Mouse (Mus musculus): ENCODE data around the gene Tut1. TPM values are rescaled to one million over a fixed set of nuclear protein-coding genes. Genes with fewer than 3 reads are reported as not detected.
A peak's percentile ranks its signal among the peaks of the same experiment; 100 is the strongest.
"Not testable (repeated sequence)": the region's sequence is repeated elsewhere in the genome, so short reads cannot be mapped to it uniquely, and the experiment has no call there.

The Tut1 gene
- total RNA-seq, 2 experiments from 2014 or later, result 15.8 to 32.2 TPM

GRCm38 (mm10) chr19:8941515-8942217, 12.0 kb upstream of the Tut1 start, which contains the start of gene Mta2:
Gene Mta2, plus strand, starts transcription at chr19:8941875.
- ATAC-seq (replicated peaks; ENCODE audit: low FRiP score, low TSS enrichment, poor library complexity, severe bottlenecking), result peak; percentile 81

GRCm38 (mm10) chr19:8942276-8942964, 11.2 kb upstream of the Tut1 start:
- ATAC-seq (replicated peaks; ENCODE audit: low FRiP score, low TSS enrichment, poor library complexity, severe bottlenecking), result no peak

- no peak for ATAC-seq (replicated peaks; ENCODE audit: low FRiP score, low TSS enrichment, poor library complexity, severe bottlenecking)
Measured at GRCm38 (mm10) chr19:8943047-8943446, 10.6 kb upstream of the Tut1 start.

GRCm38 (mm10) chr19:8944062-8944461, 9.6 kb upstream of the Tut1 start:
- ATAC-seq (replicated peaks; ENCODE audit: low FRiP score, low TSS enrichment, poor library complexity, severe bottlenecking), result peak; percentile 77

- no peak for ATAC-seq (replicated peaks; ENCODE audit: low FRiP score, low TSS enrichment, poor library complexity, severe bottlenecking)
Measured at GRCm38 (mm10) chr19:8944750-8945149, 8.9 kb upstream of the Tut1 start.

- no peak for ATAC-seq (replicated peaks; ENCODE audit: low FRiP score, low TSS enrichment, poor library complexity, severe bottlenecking)
Measured at GRCm38 (mm10) chr19:8945251-8945650, 8.4 kb upstream of the Tut1 start.

GRCm38 (mm10) chr19:8946929-8947328, 6.7 kb upstream of the Tut1 start:
- ATAC-seq (replicated peaks; ENCODE audit: low FRiP score, low TSS enrichment, poor library complexity, severe bottlenecking), result peak; percentile 32; the same call in 1 of the 2 replicates

- ATAC-seq (replicated peaks; ENCODE audit: low FRiP score, low TSS enrichment, poor library complexity, severe bottlenecking), result no peak
Measured at GRCm38 (mm10) chr19:8950190-8950589, 3.5 kb upstream of the Tut1 start.

GRCm38 (mm10) chr19:8952241-8952640, 1.4 kb upstream of the Tut1 start:
- ATAC-seq (replicated peaks; ENCODE audit: low FRiP score, low TSS enrichment, poor library complexity, severe bottlenecking), result no peak

GRCm38 (mm10) chr19:8954171-8954570, 524 bp downstream of the Tut1 start:
- no peak for ATAC-seq (replicated peaks; ENCODE audit: low FRiP score, low TSS enrichment, poor library complexity, severe bottlenecking)

- ATAC-seq (replicated peaks; ENCODE audit: low FRiP score, low TSS enrichment, poor library complexity, severe bottlenecking), result no peak
Measured at GRCm38 (mm10) chr19:8962256-8962655, 8.6 kb downstream of the Tut1 start.

GRCm38 (mm10) chr19:8965075-8965474, 11.4 kb downstream of the Tut1 start:
- ATAC-seq (replicated peaks; ENCODE audit: low FRiP score, low TSS enrichment, poor library complexity, severe bottlenecking), result no peak

GRCm38 (mm10) chr19:8965771-8966170, 12.1 kb downstream of the Tut1 start:
- no peak for ATAC-seq (replicated peaks; ENCODE audit: low FRiP score, low TSS enrichment, poor library complexity, severe bottlenecking)

- no peak for ATAC-seq (replicated peaks; ENCODE audit: low FRiP score, low TSS enrichment, poor library complexity, severe bottlenecking)
Measured at GRCm38 (mm10) chr19:8966198-8966589, 12.5 kb downstream of the Tut1 start.

GRCm38 (mm10) chr19:8966590-8967372, 13.1 kb downstream of the Tut1 start, which contains the start of gene Eef1g:
Gene Eef1g, plus strand, starts transcription at chr19:8967041.
- peak; percentile 93 for ATAC-seq (replicated peaks; ENCODE audit: low FRiP score, low TSS enrichment, poor library complexity, severe bottlenecking)

GRCm38 (mm10) chr19:8967373-8967743, 13.7 kb downstream of the Tut1 start:
- peak; percentile 6; the same call in 1 of the 2 replicates for ATAC-seq (replicated peaks; ENCODE audit: low FRiP score, low TSS enrichment, poor library complexity, severe bottlenecking)

GRCm38 (mm10) chr19:8967893-8968292, 14.2 kb downstream of the Tut1 start:
- ATAC-seq (replicated peaks; ENCODE audit: low FRiP score, low TSS enrichment, poor library complexity, severe bottlenecking), result no peak

GRCm38 (mm10) chr19:8972491-8972890, 18.8 kb downstream of the Tut1 start:
- ATAC-seq (replicated peaks; ENCODE audit: low FRiP score, low TSS enrichment, poor library complexity, severe bottlenecking), result not testable (repeated sequence)

GRCm38 (mm10) chr19:8974638-8975037, 21.0 kb downstream of the Tut1 start:
- ATAC-seq (replicated peaks; ENCODE audit: low FRiP score, low TSS enrichment, poor library complexity, severe bottlenecking), result no peak

- no peak for ATAC-seq (replicated peaks; ENCODE audit: low FRiP score, low TSS enrichment, poor library complexity, severe bottlenecking)
Measured at GRCm38 (mm10) chr19:8975491-8975890, 21.8 kb downstream of the Tut1 start.

Data from megakaryocyte-erythroid progenitor cell, adult 5-6 weeks (primary cell).